Mouse (Mus musculus): ENCODE data around the gene Nrn1l. TPM values are rescaled to one million over a fixed set of nuclear protein-coding genes. Genes with fewer than 3 reads are reported as not detected.

Nrn1l gene
- not detected in 2 replicates for total RNA-seq (2014; fragmentation: Nextera tagmentation)
- total RNA-seq (2017), result 0.38 TPM in 1 of 2 replicates, not detected in the other
- polyA plus RNA-seq (2012), result 1.5 and 1.8 TPM in 2 replicates

DNA sequence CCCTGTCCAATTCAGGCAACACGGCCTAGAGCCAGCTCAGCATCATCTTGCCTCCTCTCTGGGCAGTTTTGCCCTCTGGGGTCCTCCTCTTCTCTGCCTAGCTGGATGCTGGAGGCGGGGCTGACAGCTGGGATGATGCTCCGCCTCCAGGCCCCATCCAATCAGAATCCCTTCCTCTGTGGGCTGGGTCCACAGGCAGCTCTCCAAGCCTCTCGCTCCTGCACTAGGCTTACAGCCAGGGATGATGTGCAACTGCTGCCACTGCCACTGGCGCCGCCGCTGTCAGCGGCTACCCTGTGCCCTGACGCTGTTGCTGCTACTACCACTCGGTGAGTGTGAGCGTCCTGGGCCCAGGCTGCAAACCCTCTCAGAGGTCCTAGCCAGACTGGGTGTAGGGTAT is at the start of gene Nrn1l:
Gene Nrn1l, plus strand, starts transcription at position 229 of the 400 bp plus-strand sequence.
- DNase-seq (ENCODE audit: low spot score) (peak; percentile 29), ATAC-seq (ENCODE audit: extremely low read depth, insufficient number of reproducible peaks, low FRiP score, poor library complexity, severe bottlenecking) (no peak)
- Histone ChIP-seq H3K27me3 (ENCODE audit: insufficient read depth, low read length) (no peaks in the 10 kb centered on the region), H3K36me3 (replicated peaks) (peaks cover 80% of the 10 kb centered on the region), H3K4me3 (ENCODE audit: low read depth, low read length) (no peak within 1 kb of the TSS), H3K4me1 (ENCODE audit: insufficient read depth, low read depth, low read length) (peaks cover 3% of the 10 kb centered on the region), H3K9me3 (replicated peaks) (no peaks in the 10 kb centered on the region)
- TF ChIP-seq GATA2 (IDR thresholded peaks at IDR 0.05; ENCODE audit: borderline replicate concordance, low read depth, low read length) (no peak), POLR2AphosphoS5 (IDR thresholded peaks at IDR 0.05; ENCODE audit: insufficient replicate concordance, low read depth, low read length) (no peak), CTCF (IDR thresholded peaks at IDR 0.05; ENCODE audit: low read depth, low read length) (no peak), TAL1 (conservative IDR thresholded peaks at IDR 0.05; ENCODE audit: low read depth, low read length) (no peak), GATA1 (IDR thresholded peaks at IDR 0.05; ENCODE audit: borderline replicate concordance, low read length) (no peak)

DNA sequence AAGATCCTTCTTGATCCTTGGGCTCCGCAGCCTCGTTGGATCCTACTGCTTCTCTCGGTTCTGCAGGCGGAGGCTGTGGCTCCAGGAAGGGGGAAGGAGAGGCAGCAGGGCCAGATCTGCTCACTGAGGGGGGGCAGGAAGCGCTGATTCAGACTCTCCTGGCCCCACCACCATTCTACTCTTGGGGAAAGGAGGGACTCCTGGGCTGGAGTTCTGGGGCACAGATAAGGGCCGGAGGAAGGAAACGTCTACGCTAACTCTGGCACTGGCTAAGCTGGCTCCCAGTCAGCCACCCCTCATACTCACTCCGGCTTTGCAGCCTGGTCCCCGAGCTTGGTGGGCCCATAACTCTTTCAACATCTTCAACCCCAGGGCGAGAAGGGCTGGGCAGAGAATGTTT is 46.7 kb upstream of the Nrn1l start:
- Histone ChIP-seq H3K4me1 (ENCODE audit: insufficient read depth, low read depth, low read length) (peaks cover 12% of the 10 kb centered on the region), H3K27me3 (ENCODE audit: insufficient read depth, low read length) (no peaks in the 10 kb centered on the region), H3K36me3 (replicated peaks) (peaks cover 75% of the 10 kb centered on the region), H3K4me3 (ENCODE audit: low read depth, low read length) (no peak overlapping the region), H3K9me3 (replicated peaks) (no peaks in the 10 kb centered on the region)
- TF ChIP-seq GATA1 (IDR thresholded peaks at IDR 0.05; ENCODE audit: borderline replicate concordance, low read length) (no peak), CTCF (IDR thresholded peaks at IDR 0.05; ENCODE audit: low read depth, low read length) (no peak), GATA2 (IDR thresholded peaks at IDR 0.05; ENCODE audit: borderline replicate concordance, low read depth, low read length) (no peak), POLR2AphosphoS5 (IDR thresholded peaks at IDR 0.05; ENCODE audit: insufficient replicate concordance, low read depth, low read length) (no peak), TAL1 (conservative IDR thresholded peaks at IDR 0.05; ENCODE audit: low read depth, low read length) (no peak)
- ATAC-seq (ENCODE audit: extremely low read depth, insufficient number of reproducible peaks, low FRiP score, poor library complexity, severe bottlenecking) (no peak), DNase-seq (ENCODE audit: low spot score) (no peak)

DNA sequence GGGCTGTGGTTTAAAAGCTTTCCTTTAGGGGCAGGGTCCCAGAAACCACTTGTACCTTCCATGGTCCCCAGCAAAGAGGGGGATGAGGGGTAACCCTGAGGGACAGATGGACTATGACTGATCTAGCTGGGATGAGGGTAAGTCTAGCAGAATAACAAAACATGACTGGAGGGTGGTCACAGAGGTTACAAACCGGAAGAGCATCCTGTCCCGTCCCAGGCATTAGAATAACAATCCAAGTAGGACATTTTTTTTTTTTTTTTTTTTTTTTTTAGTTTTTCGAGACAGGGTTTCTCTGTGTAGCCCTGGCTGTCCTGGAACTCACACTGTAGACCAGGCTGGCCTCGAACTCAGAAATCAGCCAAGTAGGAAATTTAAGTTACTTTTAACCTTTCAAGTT is 43.4 kb upstream of the Nrn1l start:
- H3K4me3 ChIP-seq (ENCODE audit: low read depth, low read length), result no peak overlapping the region

DNA sequence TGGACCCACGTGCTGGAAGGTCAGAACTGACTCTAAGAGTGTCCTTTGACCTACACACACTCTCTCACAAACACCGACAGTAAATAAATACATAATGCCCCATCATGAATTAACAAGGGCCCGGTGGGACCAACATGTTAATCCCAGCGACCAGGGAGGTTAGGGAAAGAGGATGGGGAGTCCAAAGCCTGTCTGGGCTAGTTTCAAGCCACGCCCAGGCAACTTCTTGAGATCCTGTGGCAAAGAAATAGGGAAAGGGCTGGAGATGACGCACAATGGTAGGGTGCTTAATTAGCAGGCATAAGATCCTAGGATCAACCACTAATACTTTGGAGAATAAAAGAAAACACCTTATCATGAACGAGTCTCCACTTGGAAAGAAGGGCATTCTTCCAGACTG is 42.8 kb upstream of the Nrn1l start:
- DNase-seq (ENCODE audit: low spot score) (no peak), ATAC-seq (ENCODE audit: extremely low read depth, insufficient number of reproducible peaks, low FRiP score, poor library complexity, severe bottlenecking) (no peak)
- Histone ChIP-seq H3K4me1 (ENCODE audit: insufficient read depth, low read depth, low read length) (peaks cover 26% of the 10 kb centered on the region), H3K36me3 (replicated peaks) (peaks cover 45% of the 10 kb centered on the region), H3K27me3 (ENCODE audit: insufficient read depth, low read length) (no peaks in the 10 kb centered on the region), H3K4me3 (ENCODE audit: low read depth, low read length) (peak overlapping the region; percentile 57; the same call in 1 of the 2 replicates), H3K9me3 (replicated peaks) (no peaks in the 10 kb centered on the region)
- TF ChIP-seq GATA1 (IDR thresholded peaks at IDR 0.05; ENCODE audit: borderline replicate concordance, low read length) (no peak), POLR2AphosphoS5 (IDR thresholded peaks at IDR 0.05; ENCODE audit: insufficient replicate concordance, low read depth, low read length) (no peak), TAL1 (conservative IDR thresholded peaks at IDR 0.05; ENCODE audit: low read depth, low read length) (no peak), CTCF (IDR thresholded peaks at IDR 0.05; ENCODE audit: low read depth, low read length) (no peak), GATA2 (IDR thresholded peaks at IDR 0.05; ENCODE audit: borderline replicate concordance, low read depth, low read length) (no peak)

More for the DNA sequence above, 43.4 kb upstream of the Nrn1l start:
- no peak for ATAC-seq (ENCODE audit: extremely low read depth, insufficient number of reproducible peaks, low FRiP score, poor library complexity, severe bottlenecking)
- Histone ChIP-seq H3K36me3 (replicated peaks) (peaks cover 51% of the 10 kb centered on the region), H3K4me1 (ENCODE audit: insufficient read depth, low read depth, low read length) (peaks cover 21% of the 10 kb centered on the region), H3K27me3 (ENCODE audit: insufficient read depth, low read length) (no peaks in the 10 kb centered on the region), H3K9me3 (replicated peaks) (no peaks in the 10 kb centered on the region)
- TF ChIP-seq CTCF (IDR thresholded peaks at IDR 0.05; ENCODE audit: low read depth, low read length) (no peak), POLR2AphosphoS5 (IDR thresholded peaks at IDR 0.05; ENCODE audit: insufficient replicate concordance, low read depth, low read length) (no peak)
- no peak for DNase-seq (ENCODE audit: low spot score)

DNA sequence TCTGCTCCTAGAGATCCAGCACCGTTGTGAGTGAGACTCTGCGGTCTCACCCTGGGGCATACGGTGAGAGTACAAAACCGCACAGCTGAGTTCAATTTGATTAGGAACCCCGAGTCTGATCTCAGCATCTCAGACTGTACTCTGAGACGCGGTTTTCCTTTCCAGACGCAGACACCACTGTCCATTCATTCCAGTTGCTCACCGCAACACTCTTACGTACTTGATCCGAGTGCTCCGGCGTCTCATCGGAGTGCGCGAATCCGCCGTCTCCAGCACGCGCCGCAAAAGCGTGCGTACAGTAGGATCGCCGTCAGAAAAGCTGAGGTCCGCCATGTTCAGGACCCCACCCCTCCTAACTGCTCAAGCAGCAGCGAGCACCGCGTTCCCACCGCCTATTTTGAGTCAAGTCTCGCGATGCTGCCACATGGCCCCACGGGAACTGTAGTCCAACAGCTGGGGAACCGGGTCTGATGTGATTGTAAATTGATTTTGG is 41.7 kb upstream of the Nrn1l start:
- peak; percentile 80 for DNase-seq (ENCODE audit: low spot score)
- H3K4me1 ChIP-seq (ENCODE audit: insufficient read depth, low read depth, low read length), result peaks cover 36% of the 10 kb centered on the region
- no peaks in the 10 kb centered on the region for H3K9me3 ChIP-seq (replicated peaks)
- peaks cover 44% of the 10 kb centered on the region for H3K36me3 ChIP-seq (replicated peaks)
- no peak for TF ChIP-seq GATA2 (IDR thresholded peaks at IDR 0.05; ENCODE audit: borderline replicate concordance, low read depth, low read length)
- no peak for TF ChIP-seq CTCF (IDR thresholded peaks at IDR 0.05; ENCODE audit: low read depth, low read length)
- TF ChIP-seq TAL1 (conservative IDR thresholded peaks at IDR 0.05; ENCODE audit: low read depth, low read length), result no peak
- no peak for TF ChIP-seq POLR2AphosphoS5 (IDR thresholded peaks at IDR 0.05; ENCODE audit: insufficient replicate concordance, low read depth, low read length)
- TF ChIP-seq GATA1 (IDR thresholded peaks at IDR 0.05; ENCODE audit: borderline replicate concordance, low read length), result no peak
- H3K27me3 ChIP-seq (ENCODE audit: insufficient read depth, low read length), result no peaks in the 10 kb centered on the region
- peak overlapping the region; percentile 77 for H3K4me3 ChIP-seq (ENCODE audit: low read depth, low read length)
- ATAC-seq (ENCODE audit: extremely low read depth, insufficient number of reproducible peaks, low FRiP score, poor library complexity, severe bottlenecking), result peak; percentile 68

DNA sequence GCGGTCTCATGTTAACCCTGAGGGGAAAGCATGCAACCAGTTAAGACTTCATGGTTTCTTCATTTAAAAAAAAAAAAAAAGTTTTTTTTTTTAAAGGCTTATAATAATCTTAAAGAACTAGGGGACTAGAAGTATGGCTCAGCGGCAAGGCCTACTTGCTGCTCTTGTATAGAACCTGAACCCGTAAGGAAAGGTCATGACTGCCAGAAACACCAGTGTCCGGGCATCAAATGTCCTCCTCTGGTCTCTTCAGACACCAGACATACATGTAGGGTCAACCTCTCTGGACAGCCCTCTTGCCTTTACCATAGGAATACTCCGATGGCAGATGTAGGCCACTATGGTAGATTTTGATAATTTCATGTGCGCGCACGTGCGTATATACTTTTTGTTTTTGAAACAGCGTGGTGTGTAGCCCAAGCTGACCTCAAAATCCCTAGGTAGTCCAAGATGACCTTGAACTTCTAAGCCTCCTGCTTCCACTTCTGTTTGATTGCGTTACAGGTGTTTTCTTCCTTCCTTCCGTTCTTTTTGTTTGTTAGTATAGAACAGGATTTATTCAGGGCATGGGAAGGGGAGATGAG is 41.1 kb upstream of the Nrn1l start:
- no peak for TF ChIP-seq GATA2 (IDR thresholded peaks at IDR 0.05; ENCODE audit: borderline replicate concordance, low read depth, low read length)
- no peak for TF ChIP-seq TAL1 (conservative IDR thresholded peaks at IDR 0.05; ENCODE audit: low read depth, low read length)
- no peak for TF ChIP-seq GATA1 (IDR thresholded peaks at IDR 0.05; ENCODE audit: borderline replicate concordance, low read length)
- TF ChIP-seq POLR2AphosphoS5 (IDR thresholded peaks at IDR 0.05; ENCODE audit: insufficient replicate concordance, low read depth, low read length), result no peak
- TF ChIP-seq CTCF (IDR thresholded peaks at IDR 0.05; ENCODE audit: low read depth, low read length), result no peak
- ATAC-seq (ENCODE audit: extremely low read depth, insufficient number of reproducible peaks, low FRiP score, poor library complexity, severe bottlenecking) (no peak), DNase-seq (ENCODE audit: low spot score) (no peak)
- Histone ChIP-seq H3K4me3 (ENCODE audit: low read depth, low read length) (peak overlapping the region; percentile 77), H3K27me3 (ENCODE audit: insufficient read depth, low read length) (no peaks in the 10 kb centered on the region), H3K9me3 (replicated peaks) (no peaks in the 10 kb centered on the region), H3K4me1 (ENCODE audit: insufficient read depth, low read depth, low read length) (peaks cover 40% of the 10 kb centered on the region), H3K36me3 (replicated peaks) (peaks cover 41% of the 10 kb centered on the region)
